Mouse (Mus musculus) liver, adult (tissue): Measurements from ENCODE around the gene Kif6.

Source experiments
- GATA4 ChIP-seq: IDR thresholded peaks from 2 replicates; pipeline ENCODE4 v1.6.1; 2014; ENCODE audit warnings: mild to moderate bottlenecking, low read length; ENCODE audit not compliant: insufficient replicate concordance

Gene Kif6

GRCm38 (mm10) chr17:49697220-49697619 lies 82.3 kb downstream of the Kif6 start:
- TF ChIP-seq GATA4 = no peak

- no peak for TF ChIP-seq GATA4
Observed at GRCm38 (mm10) chr17:49703492-49704249, 88.7 kb downstream of the Kif6 start.

GRCm38 (mm10) chr17:49709192-49709591 lies 94.3 kb downstream of the Kif6 start:
- no peak for TF ChIP-seq GATA4

- TF ChIP-seq GATA4 = no peak
Observed at GRCm38 (mm10) chr17:49710101-49710630, 95.2 kb downstream of the Kif6 start.

GRCm38 (mm10) chr17:49726206-49726605 lies 111.3 kb downstream of the Kif6 start:
- no peak for TF ChIP-seq GATA4

GRCm38 (mm10) chr17:49726976-49727375 lies 112.0 kb downstream of the Kif6 start:
- no peak for TF ChIP-seq GATA4

- no peak for TF ChIP-seq GATA4
Observed at GRCm38 (mm10) chr17:49727428-49728045, 112.6 kb downstream of the Kif6 start.

- no peak for TF ChIP-seq GATA4
Observed at GRCm38 (mm10) chr17:49729856-49730255, 114.9 kb downstream of the Kif6 start.

- no peak for TF ChIP-seq GATA4
Observed at GRCm38 (mm10) chr17:49732706-49733105, 117.8 kb downstream of the Kif6 start.

- no peak for TF ChIP-seq GATA4
Observed at GRCm38 (mm10) chr17:49734079-49734478, 119.1 kb downstream of the Kif6 start.

GRCm38 (mm10) chr17:49734776-49735175 lies 119.8 kb downstream of the Kif6 start:
- no peak for TF ChIP-seq GATA4

GRCm38 (mm10) chr17:49736364-49736763 lies 121.4 kb downstream of the Kif6 start:
- no peak for TF ChIP-seq GATA4

GRCm38 (mm10) chr17:49737217-49737774 lies 122.4 kb downstream of the Kif6 start:
- no peak for TF ChIP-seq GATA4

- TF ChIP-seq GATA4 = no peak
Observed at GRCm38 (mm10) chr17:49738351-49738750, 123.4 kb downstream of the Kif6 start.

GRCm38 (mm10) chr17:49739896-49740679 lies 125.2 kb downstream of the Kif6 start:
- TF ChIP-seq GATA4 = no peak
